Mouse (Mus musculus): ENCODE measurements around the gene Zc2hc1c.

DNA sequence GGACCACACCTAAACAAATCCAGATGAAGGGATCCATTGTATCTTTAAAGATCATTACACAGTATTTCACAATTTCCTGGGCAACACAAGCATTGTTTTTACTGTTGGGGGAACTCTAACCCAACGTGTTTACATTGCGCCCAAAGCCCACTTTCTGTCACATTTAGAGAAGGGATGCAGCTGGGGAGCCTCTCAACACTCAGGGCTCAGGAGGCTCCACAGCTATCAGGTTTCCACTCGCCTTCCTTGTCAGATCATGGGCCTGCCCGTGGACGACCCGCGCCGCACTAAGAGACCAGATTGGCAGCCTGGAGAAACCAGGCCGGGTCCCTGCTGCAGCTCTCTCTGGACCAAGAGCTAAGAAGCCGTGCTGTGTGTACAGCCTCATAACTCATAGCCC is 14.9 kb upstream of the Zc2hc1c start:
- TF ChIP-seq CTCF (IDR thresholded peaks at IDR 0.05; ENCODE audit: extremely low read depth, insufficient read depth, low read length) (no peak), POLR2A (IDR thresholded peaks at IDR 0.05; ENCODE audit: extremely low read depth, insufficient read depth, low read length) (no peak)
